Mouse (Mus musculus): Measurements from ENCODE around the gene Sox18. TPM values are rescaled to one million over a fixed set of nuclear protein-coding genes. Genes with fewer than 3 reads are reported as not detected.

Gene Sox18
- polyA plus RNA-seq, 2 experiments, result 4.1 to 5.5 TPM

DNA sequence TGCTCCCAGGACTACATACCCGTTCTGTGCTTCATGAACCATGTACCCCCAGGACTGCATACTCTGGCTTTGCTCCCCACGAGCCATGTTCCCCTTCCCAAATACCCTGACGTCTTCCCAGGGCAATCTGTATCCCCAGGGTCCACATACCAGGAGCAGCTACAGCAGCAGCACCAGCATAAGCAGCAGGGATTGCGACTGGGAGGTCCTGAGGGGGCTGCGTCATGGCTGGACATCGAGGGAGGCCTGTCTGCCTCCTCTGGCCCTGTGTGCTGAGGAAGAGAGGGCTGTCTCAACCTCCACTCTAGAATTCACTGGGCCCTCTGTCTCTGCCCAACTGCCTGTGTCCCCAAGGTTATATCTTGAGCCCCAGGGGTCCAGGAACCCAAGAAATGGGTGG is 19.6 kb upstream of the Sox18 start:
- no peak for ATAC-seq (ENCODE audit: insufficient read depth)
- 66% methylated on average over 6 of the region's 6 CpGs for WGBS (ENCODE audit: insufficient replicate concordance)
- H3K4me1 ChIP-seq (replicated peaks; ENCODE audit: control insufficient read depth in 2 of 2, insufficient read depth in 2 of 2, low read length in 1 of 2), result peaks cover 0 to 3% of the 10 kb centered on the region in 2 experiments; a peak in 2 of 4 replicates
- no peak for DNase-seq (ENCODE audit: low read depth in 3 of 3, low spot score in 3 of 3)
- H3K4me2 ChIP-seq (ENCODE audit: low read depth), result peak overlapping the region; percentile 26; the same call in 1 of the 2 replicates
- H3K4me3 ChIP-seq (ENCODE audit: insufficient read depth in 1 of 2, low read depth in 2 of 2, low read length in 2 of 2), result peak overlapping the region in 1 of 2 experiments; percentile 10; a peak in 1 of 4 replicates
- no peaks in the 10 kb centered on the region for H3K36me3 ChIP-seq (replicated peaks; ENCODE audit: control insufficient read depth, insufficient read depth, low read depth)
- H3K9ac ChIP-seq (replicated peaks), result no peak overlapping the region
- H3K27ac ChIP-seq, result no peak overlapping the region
- TF ChIP-seq CTCF (IDR thresholded peaks at IDR 0.05; ENCODE audit: low read depth) (no peak), EP300 (IDR thresholded peaks at IDR 0.05; ENCODE audit: low read depth) (no peak)
- H3K9me3 ChIP-seq (ENCODE audit: control insufficient read depth, low read length), result no peaks in the 10 kb centered on the region
- H3K27me3 ChIP-seq (ENCODE audit: control insufficient read depth, insufficient read depth, low read length), result no peaks in the 10 kb centered on the region; the same call in 1 of the 2 replicates

DNA sequence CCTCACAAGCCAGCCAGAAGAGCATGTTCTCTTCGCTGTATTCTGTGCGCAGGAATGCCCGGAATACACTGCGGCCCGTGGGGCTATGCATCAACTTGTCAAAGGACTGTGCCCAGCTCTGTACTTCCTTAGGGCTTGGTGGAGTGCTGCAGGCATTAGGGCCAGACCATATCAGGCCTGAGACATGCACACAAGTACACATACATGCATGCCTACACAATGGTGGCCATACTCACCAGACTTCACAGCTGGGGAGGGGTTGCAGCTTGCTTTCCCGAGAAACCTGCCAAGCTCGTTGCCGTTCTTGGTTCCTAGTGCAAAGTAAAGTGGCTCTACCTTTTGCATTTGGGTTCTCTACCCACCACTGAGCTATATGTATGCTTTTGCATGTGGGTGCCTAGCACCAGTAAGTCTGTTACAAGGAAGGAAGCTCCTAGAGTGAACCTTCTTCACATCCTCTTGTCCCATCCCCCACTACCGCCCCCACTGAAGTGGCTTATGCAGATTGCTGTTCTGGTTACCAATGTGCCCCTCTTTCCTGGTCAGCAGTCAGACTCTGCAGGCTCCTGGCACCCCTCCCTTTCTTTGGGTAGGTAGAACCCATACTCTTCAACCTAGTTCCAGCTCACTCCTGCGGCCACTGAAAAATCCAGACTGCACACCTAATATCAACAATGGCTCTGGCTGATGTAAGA is 18.2 kb upstream of the Sox18 start:
- ATAC-seq (ENCODE audit: insufficient read depth) (no peak), DNase-seq (ENCODE audit: low read depth in 3 of 3, low spot score in 3 of 3) (no peak)
- Histone ChIP-seq H3K4me1 (replicated peaks; ENCODE audit: control insufficient read depth in 2 of 2, insufficient read depth in 2 of 2, low read length in 1 of 2) (peaks cover 0 to 3% of the 10 kb centered on the region in 2 experiments; a peak in 2 of 4 replicates), H3K9me3 (ENCODE audit: control insufficient read depth, low read length) (no peaks in the 10 kb centered on the region), H3K27ac (no peak overlapping the region), H3K9ac (replicated peaks) (no peak overlapping the region), H3K27me3 (ENCODE audit: control insufficient read depth, insufficient read depth, low read length) (no peaks in the 10 kb centered on the region; the same call in 1 of the 2 replicates), H3K4me3 (ENCODE audit: insufficient read depth in 1 of 2, low read depth in 2 of 2, low read length in 2 of 2) (no peak overlapping the region), H3K4me2 (ENCODE audit: low read depth) (no peak overlapping the region), H3K36me3 (replicated peaks; ENCODE audit: control insufficient read depth, insufficient read depth, low read depth) (no peaks in the 10 kb centered on the region)
- 78% methylated on average over 10 of the region's 10 CpGs for WGBS (ENCODE audit: insufficient replicate concordance)
- TF ChIP-seq EP300 (IDR thresholded peaks at IDR 0.05; ENCODE audit: low read depth) (no peak), CTCF (IDR thresholded peaks at IDR 0.05; ENCODE audit: low read depth) (no peak)

GRCm38 (mm10) chr2:181687586-181687985 is 16.1 kb upstream of the Sox18 start:
- H3K36me3 ChIP-seq (replicated peaks; ENCODE audit: control insufficient read depth, insufficient read depth, low read depth), result no peaks in the 10 kb centered on the region
- DNase-seq (ENCODE audit: low read depth in 3 of 3, low spot score in 3 of 3) (no peak), ATAC-seq (ENCODE audit: insufficient read depth) (no peak)
- H3K4me3 ChIP-seq (ENCODE audit: insufficient read depth in 1 of 2, low read depth in 2 of 2, low read length in 2 of 2), result no peak overlapping the region
- no peaks in the 10 kb centered on the region for H3K9me3 ChIP-seq (ENCODE audit: control insufficient read depth, low read length)
- 75% methylated on average over 8 of the region's 8 CpGs for WGBS (ENCODE audit: insufficient replicate concordance)
- no peaks in the 10 kb centered on the region for H3K4me1 ChIP-seq (replicated peaks; ENCODE audit: control insufficient read depth in 2 of 2, insufficient read depth in 2 of 2, low read length in 1 of 2)
- no peaks in the 10 kb centered on the region for H3K27me3 ChIP-seq (ENCODE audit: control insufficient read depth, insufficient read depth, low read length)
- TF ChIP-seq CTCF (IDR thresholded peaks at IDR 0.05; ENCODE audit: low read depth), result no peak
- TF ChIP-seq EP300 (IDR thresholded peaks at IDR 0.05; ENCODE audit: low read depth), result no peak
- no peak overlapping the region for H3K4me2 ChIP-seq (ENCODE audit: low read depth)
- H3K27ac ChIP-seq, result no peak overlapping the region
- no peak overlapping the region for H3K9ac ChIP-seq (replicated peaks)

DNA sequence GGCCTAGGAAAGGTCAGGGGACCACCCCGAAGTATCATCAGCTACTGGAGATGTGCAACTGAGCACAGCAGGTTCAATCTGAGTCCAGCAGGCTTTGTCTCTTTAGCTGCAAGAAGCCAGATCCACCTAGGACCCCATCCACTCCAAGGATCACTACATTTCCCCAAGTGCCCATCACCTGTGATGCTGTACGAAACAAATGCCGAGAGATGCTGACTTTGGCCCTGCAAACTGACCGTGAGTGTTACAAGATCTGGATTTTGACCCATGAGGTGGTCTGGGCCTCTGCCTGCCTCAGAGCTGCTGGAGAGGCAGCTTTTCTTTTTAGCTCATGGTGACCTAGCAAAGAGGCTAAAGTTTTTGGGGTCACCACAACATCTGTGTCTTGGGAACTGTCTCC is 14.2 kb upstream of the Sox18 start:
- DNase-seq (ENCODE audit: low read depth in 3 of 3, low spot score in 3 of 3) (no peak), ATAC-seq (ENCODE audit: insufficient read depth) (no peak)
- Histone ChIP-seq H3K27me3 (ENCODE audit: control insufficient read depth, insufficient read depth, low read length) (no peaks in the 10 kb centered on the region; the same call in 1 of the 2 replicates), H3K27ac (no peak overlapping the region), H3K9me3 (ENCODE audit: control insufficient read depth, low read length) (no peaks in the 10 kb centered on the region), H3K4me2 (ENCODE audit: low read depth) (no peak overlapping the region), H3K4me3 (ENCODE audit: insufficient read depth in 1 of 2, low read depth in 2 of 2, low read length in 2 of 2) (no peak overlapping the region), H3K4me1 (replicated peaks; ENCODE audit: control insufficient read depth in 2 of 2, insufficient read depth in 2 of 2, low read length in 1 of 2) (peaks cover under 1 to 5% of the 10 kb centered on the region in 2 experiments; a peak in 3 of 4 replicates), H3K9ac (replicated peaks) (no peak overlapping the region), H3K36me3 (replicated peaks; ENCODE audit: control insufficient read depth, insufficient read depth, low read depth) (no peaks in the 10 kb centered on the region)
- TF ChIP-seq CTCF (IDR thresholded peaks at IDR 0.05; ENCODE audit: low read depth) (no peak), EP300 (IDR thresholded peaks at IDR 0.05; ENCODE audit: low read depth) (no peak)
- 67% methylated on average over 4 of the region's 4 CpGs for WGBS (ENCODE audit: insufficient replicate concordance)

DNA sequence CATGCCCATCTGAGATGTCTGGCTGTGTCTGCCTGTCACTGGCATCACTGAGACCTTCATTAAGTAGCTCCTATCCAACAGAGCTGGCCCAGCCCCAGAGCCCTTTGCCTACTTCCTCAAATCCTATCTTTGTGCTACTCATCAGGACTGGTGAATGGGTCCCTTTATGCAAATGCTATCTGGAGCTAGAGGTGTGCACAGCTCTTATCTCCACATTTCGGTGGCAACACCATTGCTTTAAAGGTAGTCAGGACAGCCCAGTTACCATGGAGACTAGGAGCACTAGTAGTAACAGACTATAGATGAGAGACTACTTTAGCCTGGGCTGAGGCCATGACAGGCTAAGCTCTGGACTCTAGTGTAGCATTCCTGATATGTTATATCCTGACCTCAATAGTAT is 13.3 kb upstream of the Sox18 start:
- TF ChIP-seq EP300 (IDR thresholded peaks at IDR 0.05; ENCODE audit: low read depth), result no peak
- peaks cover 3% of the 10 kb centered on the region; the same call in 1 of the 2 replicates for H3K27me3 ChIP-seq (ENCODE audit: control insufficient read depth, insufficient read depth, low read length)
- H3K4me3 ChIP-seq (ENCODE audit: insufficient read depth in 1 of 2, low read depth in 2 of 2, low read length in 2 of 2), result no peak overlapping the region
- no peak overlapping the region for H3K4me2 ChIP-seq (ENCODE audit: low read depth)
- no peak overlapping the region for H3K9ac ChIP-seq (replicated peaks)
- H3K9me3 ChIP-seq (ENCODE audit: control insufficient read depth, low read length), result no peaks in the 10 kb centered on the region
- DNase-seq (ENCODE audit: low read depth in 3 of 3, low spot score in 3 of 3), result no peak
- H3K36me3 ChIP-seq (replicated peaks; ENCODE audit: control insufficient read depth, insufficient read depth, low read depth), result no peaks in the 10 kb centered on the region
- ATAC-seq (ENCODE audit: insufficient read depth), result no peak
- H3K27ac ChIP-seq, result no peak overlapping the region
- 18% methylated on average over 1 of the region's 1 CpGs for WGBS (ENCODE audit: insufficient replicate concordance)
- H3K4me1 ChIP-seq (replicated peaks; ENCODE audit: control insufficient read depth in 2 of 2, insufficient read depth in 2 of 2, low read length in 1 of 2), result peaks cover 3 to 5% of the 10 kb centered on the region in 2 experiments; a peak in 3 of 4 replicates
